Mouse (Mus musculus) 3134 (cell line): ENCODE results near the gene Gm11042.

Experiments used
- DNase-seq: peaks from one replicate; pipeline ENCODE4 v3.0.0-alpha.2; 2011; ENCODE audit warnings: low spot score; ENCODE audit not compliant: insufficient read length; ENCODE audit errors: extremely low read depth

Gene Gm11042

GRCm38 (mm10) chr12:74316344-74316973, at the start of gene Gm11042:
Gene Gm11042, minus strand, starts transcription at chr12:74316394.
- DNase-seq, result no peak

GRCm38 (mm10) chr12:74364477-74364876, 48.3 kb upstream of the Gm11042 start:
- DNase-seq, result no peak

GRCm38 (mm10) chr12:74363076-74363475, 46.9 kb upstream of the Gm11042 start:
- no peak for DNase-seq

- DNase-seq, result no peak
These were observed 46.3 kb upstream of the Gm11042 start for GRCm38 (mm10) chr12:74362453-74362852.

- DNase-seq, result no peak
These were observed 43.6 kb upstream of the Gm11042 start for GRCm38 (mm10) chr12:74359791-74360190.

GRCm38 (mm10) chr12:74357806-74358205, 41.6 kb upstream of the Gm11042 start:
- DNase-seq, result no peak

- no peak for DNase-seq
These were observed 26.5 kb upstream of the Gm11042 start for GRCm38 (mm10) chr12:74342720-74343119.

- no peak for DNase-seq
These were observed 23.9 kb upstream of the Gm11042 start for GRCm38 (mm10) chr12:74340070-74340469.

- no peak for DNase-seq
These were observed 17.5 kb upstream of the Gm11042 start for GRCm38 (mm10) chr12:74333706-74334105.

- DNase-seq, result peak; percentile 5
These were observed 16.8 kb upstream of the Gm11042 start for GRCm38 (mm10) chr12:74333016-74333415.

- no peak for DNase-seq
These were observed 13.6 kb upstream of the Gm11042 start for GRCm38 (mm10) chr12:74329759-74330158.

GRCm38 (mm10) chr12:74326644-74327043, 10.4 kb upstream of the Gm11042 start:
- no peak for DNase-seq

GRCm38 (mm10) chr12:74321981-74322380, 5.8 kb upstream of the Gm11042 start:
- DNase-seq, result no peak

- no peak for DNase-seq
These were observed 4.1 kb upstream of the Gm11042 start for GRCm38 (mm10) chr12:74320318-74320717.

GRCm38 (mm10) chr12:74316989-74317759, 980 bp upstream of the Gm11042 start:
- peak; percentile 55 for DNase-seq

GRCm38 (mm10) chr12:74315221-74315620, 973 bp downstream of the Gm11042 start:
- no peak for DNase-seq

GRCm38 (mm10) chr12:74312611-74313010, 3.6 kb downstream of the Gm11042 start:
- DNase-seq, result no peak

- DNase-seq, result no peak
These were observed 12.5 kb downstream of the Gm11042 start for GRCm38 (mm10) chr12:74303418-74304294.

- no peak for DNase-seq
These were observed 14.6 kb downstream of the Gm11042 start for GRCm38 (mm10) chr12:74301559-74301958.

GRCm38 (mm10) chr12:74296374-74296773, 19.8 kb downstream of the Gm11042 start:
- no peak for DNase-seq

- no peak for DNase-seq
These were observed 22.6 kb downstream of the Gm11042 start for GRCm38 (mm10) chr12:74293624-74294023.
